In the genomic region with DNA sequence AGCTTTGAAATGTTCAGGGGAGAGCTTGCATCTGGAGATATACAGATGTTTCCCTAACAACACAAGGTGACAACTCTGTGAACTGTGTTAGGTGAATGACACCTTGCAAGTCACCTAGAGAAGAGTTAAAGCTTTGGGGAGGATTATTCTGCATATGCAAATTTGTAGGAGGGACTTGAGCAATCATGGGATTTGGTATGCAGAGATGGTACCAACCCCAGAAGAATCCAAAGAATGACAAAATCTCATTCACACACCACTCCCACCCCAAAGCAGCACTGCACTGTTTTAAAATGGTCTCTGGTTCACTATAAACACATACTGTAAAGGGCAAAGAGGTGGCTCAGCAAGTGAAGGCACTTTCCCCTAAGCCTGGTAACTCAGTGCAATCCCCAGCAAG, we compare ENCODE assay signal across 21 mouse cellular contexts.
"Had no signal": no experiment of that assay in that cellular context is flagged by ENCODE, and none has a peak within 500 bp of the region (broad histone marks: within the 10 kb centered on the region; RNA-seq: fewer than 3 reads in every experiment).

No protein-coding gene starts in this region.

- H3K4me3 ChIP-seq: gastrocnemius, adult 2 months; heart, embryonic 10.5 days; heart, embryonic 12.5 days; hindbrain, embryonic 10.5 days; hindbrain, embryonic 12.5 days; intestine, embryonic 15.5 days; left cerebral cortex, adult 2 months; limb, embryonic 10.5 days; limb, embryonic 12.5 days had no signal

- DNase-seq: gastrocnemius, adult 2 months; gastrocnemius, postnatal 10 days; gastrocnemius, postnatal 25 days; heart, adult 18-20 months; heart, postnatal 10 days; heart, postnatal 4 days; kidney, adult 18-20 months; kidney, adult 8-10 months; kidney, postnatal 10 days; kidney, postnatal 25 days; kidney, postnatal 4 days; liver had no signal

- H3K27ac ChIP-seq: gastrocnemius, adult 2 months; heart, embryonic 10.5 days; hindbrain, embryonic 10.5 days; hindbrain, embryonic 12.5 days; hindbrain, embryonic 14.5 days; intestine, embryonic 15.5 days; left cerebral cortex, adult 2 months; limb, embryonic 10.5 days; limb, embryonic 12.5 days had no signal
